Mouse (Mus musculus): ENCODE data around the gene Lrrc34. TPM values are rescaled to one million over a fixed set of nuclear protein-coding genes. Genes with fewer than 3 reads are reported as not detected.

Lrrc34 gene
- polyA plus RNA-seq, 1 experiment: not detected

DNA sequence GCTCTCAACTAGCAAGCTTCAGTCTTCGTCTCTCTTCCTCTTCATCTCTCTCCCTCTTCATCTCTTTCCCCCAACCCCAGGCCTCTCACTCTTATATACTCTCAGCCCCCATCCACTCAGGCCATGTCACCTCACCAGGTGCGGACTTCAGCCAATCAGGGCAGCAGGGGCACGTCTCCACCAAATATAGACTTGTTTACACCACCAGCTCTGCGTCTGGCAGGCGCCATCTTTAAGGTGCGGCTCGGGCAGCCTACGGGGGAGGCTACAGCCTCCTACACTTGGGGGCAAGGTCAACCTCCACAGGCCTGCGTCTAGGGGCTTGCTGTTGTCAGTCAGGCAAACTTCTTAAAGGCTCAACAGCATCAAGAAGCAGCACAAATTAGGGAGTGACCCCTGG, 10.8 kb upstream of the Lrrc34 start:
- Histone ChIP-seq H3K4me3 (ENCODE audit: insufficient read depth, poor library complexity, severe bottlenecking) (no peak overlapping the region), H3K79me2 (ENCODE audit: control insufficient read depth, insufficient read depth) (no peaks in the 10 kb centered on the region), H3K27me3 (ENCODE audit: control insufficient read depth, insufficient read depth, insufficient read length) (no peaks in the 10 kb centered on the region), H3K79me3 (ENCODE audit: low read depth) (no peaks in the 10 kb centered on the region), H3K36me3 (ENCODE audit: control insufficient read depth, insufficient read depth) (no peaks in the 10 kb centered on the region), H3ac (ENCODE audit: control insufficient read depth, insufficient read length, low read depth) (no peak overlapping the region)
- TF ChIP-seq FOSL1 (IDR thresholded peaks at IDR 0.05; ENCODE audit: insufficient read depth, low read length, poor library complexity, severe bottlenecking): no peak
- no peak for TF ChIP-seq CTCF (IDR thresholded peaks at IDR 0.05; ENCODE audit: control insufficient read depth, insufficient read depth, insufficient read length)
- no peak for TF ChIP-seq CEBPB (IDR thresholded peaks at IDR 0.05; ENCODE audit: low read depth)
- TF ChIP-seq MAX (IDR thresholded peaks at IDR 0.05): no peak
- TF ChIP-seq MYOG (IDR thresholded peaks at IDR 0.05; ENCODE audit: control insufficient read depth, extremely low read depth, insufficient read length): no peak
- no peak for TF ChIP-seq USF1 (IDR thresholded peaks at IDR 0.05; ENCODE audit: low read depth)
- TF ChIP-seq MYOD1 (IDR thresholded peaks at IDR 0.05; ENCODE audit: control insufficient read depth, insufficient read length, low read depth): no peak

DNA sequence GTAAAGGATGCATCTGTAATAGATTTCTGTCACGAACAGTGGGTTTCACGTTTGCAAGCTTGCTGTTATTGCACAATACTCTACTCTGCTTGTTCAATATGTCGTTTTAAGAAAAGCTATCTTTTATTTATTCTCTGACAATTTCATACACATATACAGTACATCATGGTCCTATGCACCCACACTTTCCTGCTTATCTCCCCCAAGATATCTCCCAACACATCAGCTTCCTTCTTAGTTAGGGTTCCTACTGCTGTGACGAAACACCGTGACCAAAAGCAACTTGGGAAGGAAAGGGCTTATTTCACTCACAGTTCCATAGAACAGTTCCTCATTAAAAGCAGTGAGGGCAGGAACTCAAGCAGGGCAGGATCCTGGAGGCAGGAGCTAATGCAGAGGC, 8.3 kb upstream of the Lrrc34 start:
- no peaks in the 10 kb centered on the region for H3K79me2 ChIP-seq (ENCODE audit: control insufficient read depth, insufficient read depth)
- H3K79me3 ChIP-seq (ENCODE audit: low read depth): no peaks in the 10 kb centered on the region
- no peak overlapping the region for H3K4me3 ChIP-seq (ENCODE audit: insufficient read depth, poor library complexity, severe bottlenecking)
- TF ChIP-seq MAX (IDR thresholded peaks at IDR 0.05) (no peak), USF1 (IDR thresholded peaks at IDR 0.05; ENCODE audit: low read depth) (no peak), CTCF (IDR thresholded peaks at IDR 0.05; ENCODE audit: control insufficient read depth, insufficient read depth, insufficient read length) (no peak)
- H3K27me3 ChIP-seq (ENCODE audit: control insufficient read depth, insufficient read depth, insufficient read length): peaks cover 1% of the 10 kb centered on the region
- H3ac ChIP-seq (ENCODE audit: control insufficient read depth, insufficient read length, low read depth): no peak overlapping the region
- no peaks in the 10 kb centered on the region for H3K36me3 ChIP-seq (ENCODE audit: control insufficient read depth, insufficient read depth)

DNA sequence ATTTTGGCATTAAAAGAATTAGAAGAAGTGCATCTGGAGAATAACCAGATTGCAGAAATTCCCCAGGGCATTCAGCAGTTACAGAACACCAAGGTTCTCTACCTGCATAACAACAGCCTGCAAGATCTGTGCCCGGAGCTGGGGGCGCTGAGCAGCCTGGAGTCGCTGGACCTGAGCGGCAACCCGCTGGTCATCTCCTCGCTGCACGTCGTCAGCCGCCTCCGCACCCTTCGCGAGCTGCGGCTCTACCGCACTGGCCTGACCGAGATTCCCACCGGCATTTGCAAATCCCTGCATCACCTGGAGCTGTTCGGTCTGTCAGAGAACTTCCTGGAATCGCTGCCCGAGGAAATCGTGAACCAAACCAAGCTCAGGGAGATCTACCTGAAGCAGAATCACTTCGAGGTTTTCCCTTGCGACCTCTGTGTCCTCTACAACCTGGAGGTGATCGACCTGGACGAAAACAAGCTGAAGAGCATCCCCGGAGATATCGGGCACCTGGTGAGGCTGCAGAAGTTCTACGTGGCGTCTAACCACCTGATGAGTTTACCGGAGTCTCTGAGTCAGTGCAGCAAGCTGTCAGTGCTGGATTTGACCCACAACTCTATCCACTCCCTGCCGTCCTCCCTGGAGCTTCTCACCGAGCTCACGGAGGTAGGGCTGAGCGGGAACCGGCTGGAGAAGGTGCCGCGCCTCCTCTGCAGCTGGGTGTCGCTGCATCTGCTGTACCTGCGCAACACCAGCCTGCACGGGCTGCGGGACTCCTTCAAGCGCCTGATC, 2.6 kb upstream of the Lrrc34 start:
- H3ac ChIP-seq (ENCODE audit: control insufficient read depth, insufficient read length, low read depth): no peak overlapping the region
- peaks cover 23% of the 10 kb centered on the region for H3K27me3 ChIP-seq (ENCODE audit: control insufficient read depth, insufficient read depth, insufficient read length)
- H3K36me3 ChIP-seq (ENCODE audit: control insufficient read depth, insufficient read depth): no peaks in the 10 kb centered on the region
- no peaks in the 10 kb centered on the region for H3K79me2 ChIP-seq (ENCODE audit: control insufficient read depth, insufficient read depth)
- no peaks in the 10 kb centered on the region for H3K79me3 ChIP-seq (ENCODE audit: low read depth)
- TF ChIP-seq MAX (IDR thresholded peaks at IDR 0.05) (no peak), CTCF (IDR thresholded peaks at IDR 0.05; ENCODE audit: control insufficient read depth, insufficient read depth, insufficient read length) (no peak)
- H3K4me3 ChIP-seq (ENCODE audit: insufficient read depth, poor library complexity, severe bottlenecking): no peak overlapping the region

DNA sequence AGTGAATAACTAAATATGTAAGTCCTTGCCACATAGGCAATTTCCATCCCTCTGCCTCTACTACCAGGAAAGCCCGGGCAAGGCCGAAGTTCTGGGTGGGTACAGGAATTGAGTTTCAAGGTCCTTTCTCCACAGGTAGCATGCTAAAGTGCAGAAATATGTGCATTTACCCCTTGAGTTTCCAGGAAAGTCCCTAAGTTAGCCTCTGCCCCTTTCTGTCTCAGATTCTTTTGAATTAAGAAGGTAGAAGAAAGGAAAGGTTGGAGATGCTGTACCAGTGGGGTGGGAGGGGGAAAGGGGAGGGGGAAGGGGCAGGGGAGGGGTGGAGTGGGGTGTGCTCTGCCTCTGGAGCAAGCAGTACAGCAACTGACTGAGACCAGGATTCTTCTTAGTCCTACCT, 797 bp upstream of the Lrrc34 start:
- H3ac ChIP-seq (ENCODE audit: control insufficient read depth, insufficient read length, low read depth): no peak overlapping the region
- no peak overlapping the region for H3K4me3 ChIP-seq (ENCODE audit: insufficient read depth, poor library complexity, severe bottlenecking)
- no peaks in the 10 kb centered on the region for H3K79me2 ChIP-seq (ENCODE audit: control insufficient read depth, insufficient read depth)
- TF ChIP-seq CTCF (IDR thresholded peaks at IDR 0.05; ENCODE audit: control insufficient read depth, insufficient read depth, insufficient read length): no peak
- TF ChIP-seq MAX (IDR thresholded peaks at IDR 0.05): no peak
- TF ChIP-seq MYOG (IDR thresholded peaks at IDR 0.05; ENCODE audit: control insufficient read depth, extremely low read depth, insufficient read length): no peak
- no peak for TF ChIP-seq FOSL1 (IDR thresholded peaks at IDR 0.05; ENCODE audit: insufficient read depth, low read length, poor library complexity, severe bottlenecking)
- no peak for TF ChIP-seq USF1 (IDR thresholded peaks at IDR 0.05; ENCODE audit: low read depth)
- no peak for TF ChIP-seq CEBPB (IDR thresholded peaks at IDR 0.05; ENCODE audit: low read depth)
- TF ChIP-seq MYOD1 (IDR thresholded peaks at IDR 0.05; ENCODE audit: control insufficient read depth, insufficient read length, low read depth): no peak
- peaks cover 23% of the 10 kb centered on the region for H3K27me3 ChIP-seq (ENCODE audit: control insufficient read depth, insufficient read depth, insufficient read length)
- H3K36me3 ChIP-seq (ENCODE audit: control insufficient read depth, insufficient read depth): no peaks in the 10 kb centered on the region
- H3K79me3 ChIP-seq (ENCODE audit: low read depth): no peaks in the 10 kb centered on the region

DNA sequence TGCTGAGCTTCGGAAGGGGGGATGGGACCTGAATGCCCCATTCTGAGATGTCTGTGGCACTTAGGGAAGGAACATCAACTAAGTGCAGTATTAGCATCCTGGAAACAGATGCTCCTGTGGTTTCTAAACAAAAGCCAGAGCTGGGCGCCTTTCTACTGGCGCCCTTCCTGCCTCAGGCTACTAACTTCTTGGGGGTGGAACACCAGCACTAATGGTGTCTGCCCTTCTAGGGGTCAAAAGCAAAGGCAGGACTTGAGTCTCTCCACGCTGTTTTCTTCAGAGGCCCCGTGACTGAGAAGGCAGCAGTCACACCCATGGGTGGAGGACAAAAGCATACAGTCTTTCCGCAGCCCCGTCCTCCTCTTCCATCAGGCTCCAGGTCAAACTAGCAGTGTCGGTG, 908 bp downstream of the Lrrc34 start:
- TF ChIP-seq USF1 (IDR thresholded peaks at IDR 0.05; ENCODE audit: low read depth): no peak
- TF ChIP-seq MYOD1 (IDR thresholded peaks at IDR 0.05; ENCODE audit: control insufficient read depth, insufficient read length, low read depth): no peak
- no peak for TF ChIP-seq MYOG (IDR thresholded peaks at IDR 0.05; ENCODE audit: control insufficient read depth, extremely low read depth, insufficient read length)
- TF ChIP-seq CEBPB (IDR thresholded peaks at IDR 0.05; ENCODE audit: low read depth): no peak
- TF ChIP-seq MAX (IDR thresholded peaks at IDR 0.05): no peak
- no peak for TF ChIP-seq FOSL1 (IDR thresholded peaks at IDR 0.05; ENCODE audit: insufficient read depth, low read length, poor library complexity, severe bottlenecking)
- no peak for TF ChIP-seq CTCF (IDR thresholded peaks at IDR 0.05; ENCODE audit: control insufficient read depth, insufficient read depth, insufficient read length)
- no peaks in the 10 kb centered on the region for H3K36me3 ChIP-seq (ENCODE audit: control insufficient read depth, insufficient read depth)
- H3K79me2 ChIP-seq (ENCODE audit: control insufficient read depth, insufficient read depth): no peaks in the 10 kb centered on the region
- no peaks in the 10 kb centered on the region for H3K79me3 ChIP-seq (ENCODE audit: low read depth)
- H3ac ChIP-seq (ENCODE audit: control insufficient read depth, insufficient read length, low read depth): no peak overlapping the region
- H3K27me3 ChIP-seq (ENCODE audit: control insufficient read depth, insufficient read depth, insufficient read length): peaks cover 23% of the 10 kb centered on the region
- no peak overlapping the region for H3K4me3 ChIP-seq (ENCODE audit: insufficient read depth, poor library complexity, severe bottlenecking)

DNA sequence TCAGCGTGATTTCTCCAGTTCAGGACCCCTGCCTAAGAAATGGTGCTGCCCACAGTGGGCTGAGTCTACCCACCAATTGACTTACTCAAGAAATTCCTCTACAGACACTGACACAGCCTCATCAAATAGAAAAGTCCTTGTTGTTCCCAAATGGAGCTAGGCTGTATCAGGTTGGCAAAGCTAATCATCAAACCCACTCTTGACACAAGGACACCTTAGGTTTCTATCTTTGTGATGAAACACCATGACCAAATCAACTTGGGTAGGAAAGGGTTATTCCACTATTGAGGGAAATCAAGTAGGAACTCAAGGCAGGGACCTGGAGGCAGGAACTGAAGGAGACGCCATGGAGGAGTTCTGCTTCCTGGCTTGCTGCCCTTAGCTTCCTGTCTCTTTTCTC, 3.5 kb downstream of the Lrrc34 start, which contains the start of gene Lrriq4:
TSS of gene Lrriq4 (plus strand) at position 301 of the 400 bp plus-strand sequence.
- Histone ChIP-seq H3ac (ENCODE audit: control insufficient read depth, insufficient read length, low read depth) (no peak within 1 kb of the TSS), H3K36me3 (ENCODE audit: control insufficient read depth, insufficient read depth) (no peaks in the 10 kb centered on the region), H3K79me2 (ENCODE audit: control insufficient read depth, insufficient read depth) (no peaks in the 10 kb centered on the region), H3K79me3 (ENCODE audit: low read depth) (no peaks in the 10 kb centered on the region), H3K27me3 (ENCODE audit: control insufficient read depth, insufficient read depth, insufficient read length) (peaks cover 11% of the 10 kb centered on the region), H3K4me3 (ENCODE audit: insufficient read depth, poor library complexity, severe bottlenecking) (no peak within 1 kb of the TSS)
- TF ChIP-seq CEBPB (IDR thresholded peaks at IDR 0.05; ENCODE audit: low read depth) (no peak), MYOD1 (IDR thresholded peaks at IDR 0.05; ENCODE audit: control insufficient read depth, insufficient read length, low read depth) (no peak), CTCF (IDR thresholded peaks at IDR 0.05; ENCODE audit: control insufficient read depth, insufficient read depth, insufficient read length) (no peak), MAX (IDR thresholded peaks at IDR 0.05) (no peak), USF1 (IDR thresholded peaks at IDR 0.05; ENCODE audit: low read depth) (no peak), MYOG (IDR thresholded peaks at IDR 0.05; ENCODE audit: control insufficient read depth, extremely low read depth, insufficient read length) (no peak), FOSL1 (IDR thresholded peaks at IDR 0.05; ENCODE audit: insufficient read depth, low read length, poor library complexity, severe bottlenecking) (no peak)
